Mouse (Mus musculus) stomach, embryonic 16.5 days (tissue): Measurements from ENCODE around the gene Prr5l. TPM values are rescaled to one million over a fixed set of nuclear protein-coding genes. Genes with fewer than 3 reads are reported as not detected.

Source experiments
- ATAC-seq: fragments of 200-750 bp; cut with Nextera tagmentation; 2 replicates; pipeline ENCODE4 v1.8.0; 2017; ENCODE audit warnings: moderate number of reproducible peaks, moderate TSS enrichment; ENCODE audit not compliant: insufficient read depth, low FRiP score
- H3K27ac ChIP-seq: fragments of 300-500 bp; sonication (generic); 2 replicates; pipeline ENCODE4 v1.5.1; 2014; ENCODE audit warnings: low read length
- H3K27me3 ChIP-seq: fragments of 300-500 bp; sonication (generic); 2 replicates; pipeline ENCODE4 v1.6.1; 2014; ENCODE audit warnings: low read length, control low read depth, mixed read lengths; ENCODE audit not compliant: control insufficient read depth, insufficient read depth
- H3K36me3 ChIP-seq: fragments of 300-500 bp; sonication (generic); 2 replicates; pipeline ENCODE4 v1.6.1; 2014; ENCODE audit warnings: low read length; ENCODE audit not compliant: control insufficient read depth, insufficient read depth
- H3K4me1 ChIP-seq: fragments of 300-500 bp; sonication (generic); 2 replicates; pipeline ENCODE4 v1.6.1; 2014; ENCODE audit warnings: low read length, control low read depth, mixed read lengths; ENCODE audit not compliant: control insufficient read depth, insufficient read depth
- H3K4me2 ChIP-seq: fragments of 300-500 bp; sonication (generic); 2 replicates; pipeline ENCODE4 v1.6.1; 2014; ENCODE audit warnings: low read depth, low read length, mixed read lengths
- H3K4me3 ChIP-seq: fragments of 300-500 bp; sonication (generic); replicated peaks from 2 replicates; pipeline ENCODE4 v1.5.1; 2014; ENCODE audit warnings: mild to moderate bottlenecking, low read length
- H3K9ac ChIP-seq: fragments of 300-500 bp; sonication (generic); 2 replicates; pipeline ENCODE4 v1.6.1; 2014; ENCODE audit warnings: low read length
- H3K9me3 ChIP-seq: fragments of 300-500 bp; sonication (generic); replicated peaks from 2 replicates; pipeline ENCODE4 v1.6.1; 2016; ENCODE audit warnings: low read length, control low read depth; ENCODE audit not compliant: control insufficient read depth
- WGBS: fragments of 180-500 bp; shearing (Covaris S2); extraction: QIAGEN DNeasy Blood & Tissue Kit; methylation state at CpG from one replicate; pipeline ENCODE4 v1.1.7; 2014; 5-methylcytosine and 5-hydroxymethylcytosine counted together
- polyA plus RNA-seq: library from polyadenylated mRNA; unstranded; fragments of >200 nt; fragmentation: Nextera tagmentation; extraction: Ambion mirVana; gene quantifications from 2 replicates; pipeline ENCODE4 v1.2.1, GENCODE M21; 2015

Gene Prr5l
- polyA plus RNA-seq, 1 experiment from 2014 or later, result 9.4 TPM

DNA sequence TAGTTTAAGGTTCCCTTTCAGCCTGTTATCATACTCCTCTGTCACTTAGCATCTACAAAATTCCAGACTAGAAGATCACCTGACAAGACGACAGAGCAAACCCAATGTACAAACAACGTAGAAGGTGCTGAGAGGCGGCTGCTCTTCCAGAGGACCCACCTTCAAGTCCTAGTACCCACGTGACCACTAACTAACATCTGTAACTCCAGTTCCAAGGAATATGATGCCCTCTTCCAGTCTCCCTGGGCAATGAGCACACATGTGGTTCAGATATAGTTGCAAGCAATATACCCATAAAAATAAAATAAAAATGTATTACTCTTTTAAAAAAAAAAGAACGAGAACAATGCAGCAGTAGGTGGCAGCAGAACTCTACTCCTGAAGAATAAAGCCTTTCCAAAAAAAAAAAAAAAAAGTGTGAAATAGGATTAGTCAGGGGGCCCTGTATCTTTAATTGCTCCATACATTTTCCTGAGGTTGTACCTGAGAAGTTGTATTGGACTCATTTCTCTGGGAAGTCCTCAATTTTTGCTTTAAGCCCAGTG, 176.8 kb downstream of the Prr5l start:
- no peak overlapping the region for H3K4me3 ChIP-seq
- no peak overlapping the region for H3K27ac ChIP-seq
- 43% methylated on average over 5 of the region's 5 CpGs for WGBS
- no peak overlapping the region for H3K4me2 ChIP-seq
- no peak for ATAC-seq
- no peak overlapping the region for H3K9ac ChIP-seq
- H3K36me3 ChIP-seq, result no peaks in the 10 kb centered on the region
- no peaks in the 10 kb centered on the region for H3K27me3 ChIP-seq
- no peaks in the 10 kb centered on the region for H3K9me3 ChIP-seq
- no peaks in the 10 kb centered on the region for H3K4me1 ChIP-seq

DNA sequence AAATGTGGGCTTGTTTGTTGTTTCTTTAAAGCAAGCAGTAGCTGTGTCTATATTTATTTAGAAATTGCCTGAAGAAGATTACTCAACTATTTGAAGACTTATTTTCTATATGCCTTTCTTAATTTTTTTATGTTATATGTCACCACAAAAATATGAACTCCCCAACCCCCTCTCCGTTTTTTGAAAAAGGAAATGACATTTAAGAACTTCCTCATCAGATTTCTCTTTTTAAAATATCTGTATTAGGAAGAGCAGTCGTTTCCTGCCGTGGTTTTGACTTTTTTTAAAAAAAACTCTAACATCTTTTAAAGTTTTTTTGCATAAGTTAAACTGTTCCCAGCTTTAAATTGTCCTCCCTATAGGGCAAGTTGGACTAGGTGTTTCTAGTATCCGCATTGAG, 183.5 kb downstream of the Prr5l start:
- Histone ChIP-seq H3K9ac (no peak overlapping the region), H3K27me3 (no peaks in the 10 kb centered on the region), H3K9me3 (no peaks in the 10 kb centered on the region), H3K27ac (no peak overlapping the region), H3K36me3 (0 out of 2 replicates have a peak, but pooled peaks cover 9% of the 10 kb centered on the region), H3K4me2 (no peak overlapping the region), H3K4me1 (no peaks in the 10 kb centered on the region), H3K4me3 (no peak overlapping the region)
- WGBS, result 76% methylated on average over 4 of the region's 4 CpGs
- no peak for ATAC-seq

DNA sequence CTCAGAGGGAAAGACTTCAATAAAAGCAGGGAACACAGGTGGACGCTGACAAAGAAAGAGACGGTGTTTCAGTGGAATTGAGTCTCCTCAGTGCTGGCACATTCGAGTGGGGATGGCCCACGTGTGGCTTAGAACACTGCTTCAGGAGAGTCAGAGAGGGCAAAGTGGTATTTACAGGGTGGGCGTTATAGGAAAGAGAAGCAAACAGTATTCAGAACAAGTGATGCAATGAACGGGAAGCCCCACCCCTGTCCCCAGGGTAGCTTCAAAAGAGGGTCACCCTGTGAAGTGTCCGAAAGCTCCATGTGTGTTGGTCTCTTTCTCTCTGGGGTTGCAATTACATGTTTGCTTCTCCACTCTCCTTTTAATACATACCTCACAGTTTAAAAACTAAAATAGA, 187.2 kb downstream of the Prr5l start:
- no peak overlapping the region for H3K9ac ChIP-seq
- no peak overlapping the region for H3K4me3 ChIP-seq
- 88% methylated on average over 7 of the region's 7 CpGs for WGBS
- H3K4me2 ChIP-seq, result no peak overlapping the region
- no peaks in the 10 kb centered on the region for H3K27me3 ChIP-seq
- 0 out of 2 replicates have a peak, but pooled peaks cover 10% of the 10 kb centered on the region for H3K36me3 ChIP-seq
- ATAC-seq, result no peak
- H3K9me3 ChIP-seq, result no peaks in the 10 kb centered on the region
- H3K27ac ChIP-seq, result no peak overlapping the region
- H3K4me1 ChIP-seq, result no peaks in the 10 kb centered on the region

DNA sequence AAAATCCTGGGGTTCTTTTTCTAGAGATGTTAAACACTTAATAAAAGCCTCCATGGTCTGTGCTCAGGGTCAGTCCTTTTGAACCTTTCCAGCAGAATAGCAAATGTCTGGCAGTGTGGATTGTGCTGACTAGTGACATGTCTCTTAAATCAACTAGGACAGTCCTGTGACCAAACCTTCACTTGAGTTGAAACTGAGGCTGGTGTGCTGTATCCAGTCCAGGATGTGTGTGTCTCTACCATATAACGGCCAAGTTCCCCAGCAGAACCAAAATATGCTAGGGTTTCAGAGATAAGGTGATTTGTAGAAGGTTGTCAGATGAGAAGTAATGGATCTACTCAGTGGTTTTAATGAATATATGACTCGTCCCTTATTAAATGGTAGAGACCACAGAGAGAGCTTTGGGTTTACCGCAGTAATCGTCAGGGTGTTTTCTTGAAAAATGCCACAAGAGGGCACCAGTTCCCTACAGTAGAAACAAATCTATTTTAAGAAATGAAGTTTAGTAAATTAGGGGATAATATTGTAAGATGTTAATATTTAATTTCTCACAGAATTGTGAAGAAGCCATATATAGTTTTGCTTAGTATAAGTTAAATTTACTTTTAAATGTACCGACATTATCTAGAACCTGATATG, 189.1 kb downstream of the Prr5l start:
- H3K27me3 ChIP-seq, result no peaks in the 10 kb centered on the region
- H3K9ac ChIP-seq, result no peak overlapping the region
- no peak for ATAC-seq
- 60% methylated on average over 5 of the region's 5 CpGs for WGBS
- no peak overlapping the region for H3K4me2 ChIP-seq
- no peak overlapping the region for H3K4me3 ChIP-seq
- H3K27ac ChIP-seq, result no peak overlapping the region
- 0 out of 2 replicates have a peak, but pooled peaks cover 13% of the 10 kb centered on the region for H3K36me3 ChIP-seq
- no peaks in the 10 kb centered on the region for H3K4me1 ChIP-seq
- H3K9me3 ChIP-seq, result no peaks in the 10 kb centered on the region

DNA sequence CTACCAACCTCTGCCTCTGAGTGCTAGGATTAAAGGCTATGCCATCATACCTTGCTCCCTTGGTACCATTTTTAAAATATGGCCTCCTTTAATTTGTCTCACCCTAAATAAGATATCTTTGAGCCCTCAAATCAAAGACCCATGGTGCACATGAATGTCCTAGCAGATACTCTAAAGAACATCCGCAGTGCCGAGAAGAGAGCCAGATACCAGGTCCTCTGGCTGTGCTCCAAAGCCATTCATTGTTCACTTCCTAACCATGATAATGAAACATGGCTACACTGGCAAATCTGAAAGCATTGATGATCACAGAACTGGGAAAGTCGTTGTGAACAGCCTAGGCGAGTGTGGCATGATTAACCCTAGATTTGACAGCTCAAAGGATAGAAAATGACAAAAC, 189.8 kb downstream of the Prr5l start:
- ATAC-seq, result no peak
- Histone ChIP-seq H3K27ac (no peak overlapping the region), H3K9me3 (no peaks in the 10 kb centered on the region), H3K9ac (no peak overlapping the region), H3K4me2 (no peak overlapping the region), H3K27me3 (no peaks in the 10 kb centered on the region), H3K4me1 (no peaks in the 10 kb centered on the region), H3K36me3 (0 out of 2 replicates have a peak, but pooled peaks cover 13% of the 10 kb centered on the region), H3K4me3 (no peak overlapping the region)
- WGBS, result 72% methylated on average over 4 of the region's 4 CpGs

DNA sequence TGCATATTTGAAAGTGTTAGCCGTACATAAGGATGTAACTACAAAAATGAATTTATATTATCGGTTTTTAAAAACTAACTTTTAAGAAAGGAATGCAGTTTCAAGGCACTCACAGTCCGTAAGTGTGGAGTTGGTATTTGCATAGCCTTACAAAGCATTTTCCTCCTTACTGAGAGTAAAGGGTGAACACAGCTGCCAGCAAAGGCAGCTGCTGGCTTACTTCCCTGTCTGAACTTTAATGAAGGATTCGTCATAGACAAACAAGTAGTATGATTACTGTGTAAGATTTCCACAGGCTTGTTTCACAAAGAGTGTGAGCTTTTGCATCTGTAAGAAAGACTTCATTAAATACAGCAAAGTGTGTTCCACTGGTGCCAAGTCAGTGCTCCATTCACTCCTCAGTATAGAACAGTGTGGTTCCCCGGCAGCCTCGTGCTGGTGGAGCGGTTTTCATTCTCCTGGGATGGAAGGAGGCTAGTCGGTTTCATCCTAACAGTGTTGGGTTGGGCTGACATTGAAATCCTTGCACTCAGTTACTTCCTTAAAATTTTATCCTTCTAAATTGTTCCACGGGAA, 192.5 kb downstream of the Prr5l start:
- WGBS, result 88% methylated on average over 9 of the region's 9 CpGs
- Histone ChIP-seq H3K27me3 (no peaks in the 10 kb centered on the region), H3K9me3 (no peaks in the 10 kb centered on the region), H3K4me2 (no peak overlapping the region), H3K4me3 (no peak overlapping the region), H3K9ac (no peak overlapping the region), H3K4me1 (no peaks in the 10 kb centered on the region), H3K36me3 (peaks cover 3% of the 10 kb centered on the region; the same call in 1 of the 2 replicates), H3K27ac (no peak overlapping the region)
- no peak for ATAC-seq

DNA sequence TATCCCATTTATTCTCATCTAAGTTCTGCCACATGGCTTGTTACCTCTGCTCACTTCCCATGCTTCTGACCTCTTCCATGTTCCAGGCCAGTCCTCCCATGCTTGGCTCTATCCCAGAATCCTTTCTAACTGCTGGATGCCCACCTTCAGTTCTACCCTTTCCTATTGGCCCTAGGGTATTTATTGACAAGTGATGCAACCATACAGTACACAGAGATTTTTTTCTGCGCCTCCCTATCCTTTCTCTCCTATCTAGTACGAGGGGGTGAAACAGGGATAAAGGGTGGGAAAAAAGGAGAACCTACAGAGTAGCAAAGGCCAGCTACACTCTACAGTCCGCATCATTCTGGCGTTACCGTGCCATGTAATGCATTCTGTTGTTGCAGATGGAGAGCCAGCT, 194.8 kb downstream of the Prr5l start:
- no peak overlapping the region for H3K4me3 ChIP-seq
- no peak overlapping the region for H3K9ac ChIP-seq
- no peak overlapping the region for H3K4me2 ChIP-seq
- no peaks in the 10 kb centered on the region for H3K4me1 ChIP-seq
- H3K27ac ChIP-seq, result no peak overlapping the region
- no peaks in the 10 kb centered on the region for H3K27me3 ChIP-seq
- H3K36me3 ChIP-seq, result peaks cover 3% of the 10 kb centered on the region; the same call in 1 of the 2 replicates
- H3K9me3 ChIP-seq, result no peaks in the 10 kb centered on the region
- 90% methylated on average over 5 of the region's 5 CpGs for WGBS
- ATAC-seq, result no peak

DNA sequence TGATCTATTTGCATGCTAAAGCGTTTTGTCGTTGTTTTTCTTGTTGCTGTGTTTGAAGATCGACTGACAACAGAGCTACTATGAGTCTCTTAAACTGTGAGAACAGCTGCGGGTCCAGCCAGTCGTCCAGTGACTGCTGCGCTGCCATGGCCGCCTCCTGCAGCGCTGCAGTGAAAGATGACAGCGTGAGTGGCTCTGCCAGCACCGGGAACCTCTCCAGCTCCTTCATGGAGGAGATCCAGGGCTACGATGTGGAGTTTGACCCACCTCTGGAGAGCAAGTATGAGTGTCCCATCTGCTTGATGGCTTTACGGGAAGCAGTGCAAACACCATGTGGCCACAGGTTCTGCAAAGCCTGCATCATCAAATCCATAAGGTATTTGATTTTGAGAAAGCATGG, 198.4 kb downstream of the Prr5l start:
- Histone ChIP-seq H3K9me3 (no peaks in the 10 kb centered on the region), H3K27me3 (no peaks in the 10 kb centered on the region), H3K36me3 (no peaks in the 10 kb centered on the region; the same call in 1 of the 2 replicates), H3K9ac (no peak overlapping the region), H3K4me3 (no peak overlapping the region), H3K27ac (no peak overlapping the region), H3K4me2 (no peak overlapping the region), H3K4me1 (no peaks in the 10 kb centered on the region; the same call in 1 of the 2 replicates)
- no peak for ATAC-seq
- 86% methylated on average over 12 of the region's 12 CpGs for whole genome bisulfite sequencing

DNA sequence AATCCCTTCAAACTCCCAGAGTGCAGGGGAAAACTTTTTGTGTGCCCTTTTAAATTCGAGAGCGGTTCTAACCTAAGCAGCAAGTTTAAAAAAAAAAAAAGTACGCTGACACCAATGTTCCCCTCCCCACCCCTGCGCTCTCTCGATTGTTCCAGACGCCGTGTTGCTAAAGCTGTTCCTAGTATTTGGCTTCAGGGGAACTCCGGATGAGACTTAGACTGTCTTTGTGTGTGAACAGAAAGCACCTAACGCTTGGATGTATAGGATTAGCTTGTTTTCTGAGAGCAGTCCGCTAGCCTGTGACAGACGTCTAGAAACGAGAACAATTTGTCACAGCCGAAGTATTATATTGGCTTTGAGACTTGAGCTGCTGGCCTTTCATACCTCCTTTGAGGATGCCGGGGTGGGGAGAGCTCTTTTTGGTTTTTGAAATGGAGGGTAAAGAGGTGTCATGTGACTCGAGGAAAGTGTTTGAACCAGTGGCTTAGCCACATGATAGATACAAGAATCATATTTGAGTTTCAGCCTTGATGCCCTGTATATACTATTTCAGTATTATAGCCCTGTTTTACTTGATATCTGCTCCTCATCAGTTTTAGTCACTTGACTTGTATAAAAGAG, 203.6 kb downstream of the Prr5l start:
- Histone ChIP-seq H3K9me3 (no peaks in the 10 kb centered on the region), H3K9ac (peak overlapping the region; percentile 94), H3K36me3 (no peaks in the 10 kb centered on the region), H3K4me2 (peak overlapping the region; percentile 56), H3K4me1 (no peaks in the 10 kb centered on the region; the same call in 1 of the 2 replicates), H3K27me3 (0 out of 2 replicates have a peak, but pooled peaks cover 3% of the 10 kb centered on the region), H3K27ac (no peak overlapping the region), H3K4me3 (peak overlapping the region; percentile 71)
- no peak for ATAC-seq
- 4% methylated on average over 15 of the region's 15 CpGs for WGBS
